Mouse (Mus musculus): ENCODE data around the gene Kctd12. TPM values are rescaled to one million over a fixed set of nuclear protein-coding genes. Genes with fewer than 3 reads are reported as not detected.

The Kctd12 gene
- 5.9 and 7.1 TPM in 2 replicates for polyA plus RNA-seq (2016; fragmentation: Nextera tagmentation; extraction: Ambion mirVana)

GRCm38 (mm10) chr14:102982627-102983540 lies at the start of gene Kctd12:
Gene Kctd12 (minus strand): TSS chr14:102982637.
- 4% methylated on average over 36 of the region's 66 CpGs for WGBS
- Histone ChIP-seq H3K9me3 (no peaks in the 10 kb centered on the region), H3K9ac (peak within 1 kb of the TSS; percentile 63), H3K4me2 (peak within 1 kb of the TSS; percentile 92), H3K36me3 (replicated peaks) (no peaks in the 10 kb centered on the region), H3K4me3 (replicated peaks) (peak within 1 kb of the TSS; percentile 67), H3K4me1 (peaks cover 11% of the 10 kb centered on the region), H3K27me3 (peaks cover 13% of the 10 kb centered on the region), H3K27ac (peak within 1 kb of the TSS; percentile 65)
- peak; percentile 87 for ATAC-seq (ENCODE audit: low FRiP score)

- 79% methylated on average over 2 of the region's 2 CpGs for WGBS
- no peaks in the 10 kb centered on the region for H3K4me1 ChIP-seq
- H3K36me3 ChIP-seq (replicated peaks) = no peaks in the 10 kb centered on the region
- no peak overlapping the region for H3K27ac ChIP-seq
- no peak overlapping the region for H3K4me2 ChIP-seq
- no peaks in the 10 kb centered on the region for H3K27me3 ChIP-seq
- no peak overlapping the region for H3K9ac ChIP-seq
- no peak for ATAC-seq (ENCODE audit: low FRiP score)
- H3K9me3 ChIP-seq = no peaks in the 10 kb centered on the region
- H3K4me3 ChIP-seq (replicated peaks) = no peak overlapping the region
These were observed 46.8 kb upstream of the Kctd12 start for GRCm38 (mm10) chr14:103029203-103029602.

GRCm38 (mm10) chr14:103020046-103020445 lies 37.6 kb upstream of the Kctd12 start:
- Histone ChIP-seq H3K36me3 (replicated peaks) (no peaks in the 10 kb centered on the region), H3K9ac (no peak overlapping the region), H3K4me3 (replicated peaks) (no peak overlapping the region), H3K27ac (no peak overlapping the region), H3K4me2 (no peak overlapping the region), H3K27me3 (no peaks in the 10 kb centered on the region), H3K9me3 (no peaks in the 10 kb centered on the region), H3K4me1 (no peaks in the 10 kb centered on the region)
- WGBS = 48% methylated on average over 2 of the region's 2 CpGs
- no peak for ATAC-seq (ENCODE audit: low FRiP score)

- Histone ChIP-seq H3K4me3 (replicated peaks) (no peak overlapping the region), H3K9ac (no peak overlapping the region), H3K36me3 (replicated peaks) (no peaks in the 10 kb centered on the region), H3K27ac (no peak overlapping the region), H3K9me3 (no peaks in the 10 kb centered on the region), H3K4me2 (no peak overlapping the region), H3K4me1 (no peaks in the 10 kb centered on the region), H3K27me3 (no peaks in the 10 kb centered on the region)
- WGBS = 80% methylated on average over 5 of the region's 5 CpGs
- no peak for ATAC-seq (ENCODE audit: low FRiP score)
These were observed 34.6 kb upstream of the Kctd12 start for GRCm38 (mm10) chr14:103017009-103017408.

- 33% methylated on average over 4 of the region's 4 CpGs for WGBS
- Histone ChIP-seq H3K4me1 (no peaks in the 10 kb centered on the region), H3K4me2 (no peak overlapping the region), H3K27me3 (no peaks in the 10 kb centered on the region), H3K36me3 (replicated peaks) (no peaks in the 10 kb centered on the region), H3K9me3 (no peaks in the 10 kb centered on the region), H3K4me3 (replicated peaks) (no peak overlapping the region), H3K27ac (no peak overlapping the region), H3K9ac (no peak overlapping the region)
- peak; percentile 88; the same call in 1 of the 2 replicates for ATAC-seq (ENCODE audit: low FRiP score)
These were observed 30.2 kb upstream of the Kctd12 start for GRCm38 (mm10) chr14:103012563-103013150.

- H3K9me3 ChIP-seq = no peaks in the 10 kb centered on the region
- no peak overlapping the region for H3K4me3 ChIP-seq (replicated peaks)
- no peak overlapping the region for H3K4me2 ChIP-seq
- WGBS = 35% methylated on average over 5 of the region's 5 CpGs
- H3K27ac ChIP-seq = no peak overlapping the region
- no peak for ATAC-seq (ENCODE audit: low FRiP score)
- no peaks in the 10 kb centered on the region for H3K36me3 ChIP-seq (replicated peaks)
- H3K4me1 ChIP-seq = no peaks in the 10 kb centered on the region
- no peaks in the 10 kb centered on the region for H3K27me3 ChIP-seq
- H3K9ac ChIP-seq = no peak overlapping the region
These were observed 29.3 kb upstream of the Kctd12 start for GRCm38 (mm10) chr14:103011782-103012181.

GRCm38 (mm10) chr14:103007737-103008136 lies 25.3 kb upstream of the Kctd12 start:
- Histone ChIP-seq H3K4me1 (no peaks in the 10 kb centered on the region), H3K9me3 (no peaks in the 10 kb centered on the region), H3K36me3 (replicated peaks) (no peaks in the 10 kb centered on the region), H3K4me3 (replicated peaks) (no peak overlapping the region), H3K27me3 (no peaks in the 10 kb centered on the region), H3K9ac (no peak overlapping the region), H3K4me2 (no peak overlapping the region), H3K27ac (no peak overlapping the region)
- no peak for ATAC-seq (ENCODE audit: low FRiP score)
- WGBS = 86% methylated on average over 4 of the region's 4 CpGs

- Histone ChIP-seq H3K9ac (no peak overlapping the region), H3K27me3 (no peaks in the 10 kb centered on the region), H3K4me2 (no peak overlapping the region), H3K4me1 (no peaks in the 10 kb centered on the region), H3K27ac (no peak overlapping the region), H3K9me3 (no peaks in the 10 kb centered on the region), H3K4me3 (replicated peaks) (no peak overlapping the region), H3K36me3 (replicated peaks) (no peaks in the 10 kb centered on the region)
- WGBS = 21% methylated on average over 6 of the region's 6 CpGs
- ATAC-seq (ENCODE audit: low FRiP score) = peak; percentile 83
These were observed 12.5 kb upstream of the Kctd12 start for GRCm38 (mm10) chr14:102994662-102995561.

- Histone ChIP-seq H3K4me1 (no peaks in the 10 kb centered on the region), H3K27me3 (no peaks in the 10 kb centered on the region), H3K9me3 (no peaks in the 10 kb centered on the region), H3K36me3 (replicated peaks) (no peaks in the 10 kb centered on the region), H3K4me3 (replicated peaks) (no peak overlapping the region), H3K27ac (no peak overlapping the region), H3K4me2 (no peak overlapping the region), H3K9ac (no peak overlapping the region)
- 61% methylated on average over 3 of the region's 3 CpGs for WGBS
- no peak for ATAC-seq (ENCODE audit: low FRiP score)
These were observed 8.3 kb upstream of the Kctd12 start for GRCm38 (mm10) chr14:102990765-102991164.

- 84% methylated on average over 5 of the region's 5 CpGs for WGBS
- Histone ChIP-seq H3K27ac (no peak overlapping the region), H3K4me2 (no peak overlapping the region), H3K36me3 (replicated peaks) (no peaks in the 10 kb centered on the region), H3K9me3 (no peaks in the 10 kb centered on the region), H3K4me1 (no peaks in the 10 kb centered on the region), H3K27me3 (no peaks in the 10 kb centered on the region), H3K4me3 (replicated peaks) (no peak overlapping the region), H3K9ac (no peak overlapping the region)
- no peak for ATAC-seq (ENCODE audit: low FRiP score)
These were observed 7.4 kb upstream of the Kctd12 start for GRCm38 (mm10) chr14:102989866-102990265.

- no peak overlapping the region for H3K9ac ChIP-seq
- H3K4me1 ChIP-seq = no peaks in the 10 kb centered on the region
- no peak overlapping the region for H3K4me3 ChIP-seq (replicated peaks)
- H3K36me3 ChIP-seq (replicated peaks) = no peaks in the 10 kb centered on the region
- WGBS = 84% methylated on average over 4 of the region's 4 CpGs
- no peak for ATAC-seq (ENCODE audit: low FRiP score)
- H3K27ac ChIP-seq = no peak overlapping the region
- no peaks in the 10 kb centered on the region for H3K9me3 ChIP-seq
- H3K27me3 ChIP-seq = no peaks in the 10 kb centered on the region
- no peak overlapping the region for H3K4me2 ChIP-seq
These were observed 6.8 kb upstream of the Kctd12 start for GRCm38 (mm10) chr14:102989254-102989653.

- no peak for ATAC-seq (ENCODE audit: low FRiP score)
- Histone ChIP-seq H3K9ac (no peak overlapping the region), H3K36me3 (replicated peaks) (no peaks in the 10 kb centered on the region), H3K9me3 (no peaks in the 10 kb centered on the region), H3K27ac (no peak overlapping the region), H3K4me1 (peaks cover 4% of the 10 kb centered on the region), H3K27me3 (no peaks in the 10 kb centered on the region), H3K4me3 (replicated peaks) (no peak overlapping the region), H3K4me2 (no peak overlapping the region)
- WGBS = 75% methylated on average over 5 of the region's 5 CpGs
These were observed 5.2 kb upstream of the Kctd12 start for GRCm38 (mm10) chr14:102987626-102988025.

Measured in forebrain, embryonic 12.5 days (tissue).